Mouse (Mus musculus): ENCODE results near the gene Msh5. TPM values are rescaled to one million over a fixed set of nuclear protein-coding genes. Genes with fewer than 3 reads are reported as not detected.

Gene Msh5
- polyA plus RNA-seq, 1 experiment = 15.5 TPM

GRCm38 (mm10) chr17:35016376-35016775 lies 30.2 kb downstream of the Msh5 start, which contains the start of gene Vwa7:
TSS of gene Vwa7 (plus strand) at chr17:35016579.
- H3K27ac ChIP-seq (ENCODE audit: control insufficient read depth, insufficient read depth, low read length) = no peak within 1 kb of the TSS

GRCm38 (mm10) chr17:35015296-35015695 lies 31.2 kb downstream of the Msh5 start:
- H3K36me3 ChIP-seq (ENCODE audit: control insufficient read depth, insufficient read depth, low read length) = peaks cover 28% of the 10 kb centered on the region
- peaks cover 14% of the 10 kb centered on the region for H3K4me1 ChIP-seq (replicated peaks; ENCODE audit: control insufficient read depth, insufficient read depth, low read length)
- no peak for TF ChIP-seq POLR2A (IDR thresholded peaks at IDR 0.05; ENCODE audit: control insufficient read depth, extremely low read depth, insufficient read depth, low read length, poor library complexity)
- no peak for TF ChIP-seq CTCF (IDR thresholded peaks at IDR 0.05; ENCODE audit: borderline replicate concordance, control insufficient read depth, extremely low read depth, insufficient read depth, low read length, poor library complexity)
- H3K27ac ChIP-seq (ENCODE audit: control insufficient read depth, insufficient read depth, low read length) = no peak overlapping the region
- H3K4me3 ChIP-seq (ENCODE audit: control insufficient read depth, insufficient read depth, low read length) = no peak overlapping the region
- no peaks in the 10 kb centered on the region for H3K27me3 ChIP-seq (ENCODE audit: control insufficient read depth, insufficient read depth, low read length)
- DNase-seq = no peak
- 97% methylated on average over 16 of the region's 16 CpGs for WGBS

More at GRCm38 (mm10) chr17:35016376-35016775, 30.2 kb downstream of the Msh5 start, which contains the start of gene Vwa7:
- 69% methylated on average over 12 of the region's 12 CpGs for whole genome bisulfite sequencing
- TF ChIP-seq CTCF (IDR thresholded peaks at IDR 0.05; ENCODE audit: borderline replicate concordance, control insufficient read depth, extremely low read depth, insufficient read depth, low read length, poor library complexity) = no peak
- TF ChIP-seq POLR2A (IDR thresholded peaks at IDR 0.05; ENCODE audit: control insufficient read depth, extremely low read depth, insufficient read depth, low read length, poor library complexity) = no peak
- Histone ChIP-seq H3K36me3 (ENCODE audit: control insufficient read depth, insufficient read depth, low read length) (peaks cover 19% of the 10 kb centered on the region), H3K4me1 (replicated peaks; ENCODE audit: control insufficient read depth, insufficient read depth, low read length) (peaks cover 16% of the 10 kb centered on the region), H3K27me3 (ENCODE audit: control insufficient read depth, insufficient read depth, low read length) (no peaks in the 10 kb centered on the region), H3K4me3 (ENCODE audit: control insufficient read depth, insufficient read depth, low read length) (no peak within 1 kb of the TSS)
- no peak for DNase-seq

GRCm38 (mm10) chr17:35013221-35013620 lies 33.3 kb downstream of the Msh5 start:
- Histone ChIP-seq H3K4me3 (ENCODE audit: control insufficient read depth, insufficient read depth, low read length) (no peak overlapping the region), H3K27ac (ENCODE audit: control insufficient read depth, insufficient read depth, low read length) (no peak overlapping the region), H3K36me3 (ENCODE audit: control insufficient read depth, insufficient read depth, low read length) (peaks cover 29% of the 10 kb centered on the region), H3K4me1 (replicated peaks; ENCODE audit: control insufficient read depth, insufficient read depth, low read length) (peaks cover 14% of the 10 kb centered on the region), H3K27me3 (ENCODE audit: control insufficient read depth, insufficient read depth, low read length) (no peaks in the 10 kb centered on the region)
- WGBS = 89% methylated on average over 6 of the region's 6 CpGs
- DNase-seq = no peak
- TF ChIP-seq CTCF (IDR thresholded peaks at IDR 0.05; ENCODE audit: borderline replicate concordance, control insufficient read depth, extremely low read depth, insufficient read depth, low read length, poor library complexity) = no peak
- no peak for TF ChIP-seq POLR2A (IDR thresholded peaks at IDR 0.05; ENCODE audit: control insufficient read depth, extremely low read depth, insufficient read depth, low read length, poor library complexity)

- TF ChIP-seq CTCF (IDR thresholded peaks at IDR 0.05; ENCODE audit: borderline replicate concordance, control insufficient read depth, extremely low read depth, insufficient read depth, low read length, poor library complexity) = no peak
- no peak for TF ChIP-seq POLR2A (IDR thresholded peaks at IDR 0.05; ENCODE audit: control insufficient read depth, extremely low read depth, insufficient read depth, low read length, poor library complexity)
- 93% methylated on average over 13 of the region's 13 CpGs for WGBS
- no peak overlapping the region for H3K27ac ChIP-seq (ENCODE audit: control insufficient read depth, insufficient read depth, low read length)
- DNase-seq = no peak
- peaks cover 14% of the 10 kb centered on the region for H3K4me1 ChIP-seq (replicated peaks; ENCODE audit: control insufficient read depth, insufficient read depth, low read length)
- H3K36me3 ChIP-seq (ENCODE audit: control insufficient read depth, insufficient read depth, low read length) = peaks cover 29% of the 10 kb centered on the region
- no peaks in the 10 kb centered on the region for H3K27me3 ChIP-seq (ENCODE audit: control insufficient read depth, insufficient read depth, low read length)
- no peak overlapping the region for H3K4me3 ChIP-seq (ENCODE audit: control insufficient read depth, insufficient read depth, low read length)
Measured at GRCm38 (mm10) chr17:35012430-35012829, 34.1 kb downstream of the Msh5 start.

- DNase-seq = no peak
- Histone ChIP-seq H3K36me3 (ENCODE audit: control insufficient read depth, insufficient read depth, low read length) (peaks cover 29% of the 10 kb centered on the region), H3K27me3 (ENCODE audit: control insufficient read depth, insufficient read depth, low read length) (no peaks in the 10 kb centered on the region), H3K27ac (ENCODE audit: control insufficient read depth, insufficient read depth, low read length) (no peak overlapping the region), H3K4me3 (ENCODE audit: control insufficient read depth, insufficient read depth, low read length) (no peak overlapping the region), H3K4me1 (replicated peaks; ENCODE audit: control insufficient read depth, insufficient read depth, low read length) (peaks cover 4% of the 10 kb centered on the region)
- TF ChIP-seq CTCF (IDR thresholded peaks at IDR 0.05; ENCODE audit: borderline replicate concordance, control insufficient read depth, extremely low read depth, insufficient read depth, low read length, poor library complexity) = no peak
- no peak for TF ChIP-seq POLR2A (IDR thresholded peaks at IDR 0.05; ENCODE audit: control insufficient read depth, extremely low read depth, insufficient read depth, low read length, poor library complexity)
- 92% methylated on average over 8 of the region's 8 CpGs for WGBS
Measured at GRCm38 (mm10) chr17:35011440-35011839, 35.1 kb downstream of the Msh5 start.

- whole genome bisulfite sequencing = 98% methylated on average over 7 of the region's 7 CpGs
- peaks cover 39% of the 10 kb centered on the region for H3K36me3 ChIP-seq (ENCODE audit: control insufficient read depth, insufficient read depth, low read length)
- H3K4me1 ChIP-seq (replicated peaks; ENCODE audit: control insufficient read depth, insufficient read depth, low read length) = no peaks in the 10 kb centered on the region
- H3K27me3 ChIP-seq (ENCODE audit: control insufficient read depth, insufficient read depth, low read length) = no peaks in the 10 kb centered on the region
- H3K27ac ChIP-seq (ENCODE audit: control insufficient read depth, insufficient read depth, low read length) = no peak overlapping the region
- DNase-seq = no peak
- no peak overlapping the region for H3K4me3 ChIP-seq (ENCODE audit: control insufficient read depth, insufficient read depth, low read length)
- TF ChIP-seq CTCF (IDR thresholded peaks at IDR 0.05; ENCODE audit: borderline replicate concordance, control insufficient read depth, extremely low read depth, insufficient read depth, low read length, poor library complexity) (no peak), POLR2A (IDR thresholded peaks at IDR 0.05; ENCODE audit: control insufficient read depth, extremely low read depth, insufficient read depth, low read length, poor library complexity) (no peak)
Measured at GRCm38 (mm10) chr17:35009586-35009985, 37.0 kb downstream of the Msh5 start.

Measured in thymus, adult 2 months (tissue).